Mouse (Mus musculus) cerebellum, adult (tissue): ENCODE results near the gene Gpr135.
"Not testable (repeated sequence)": the region's sequence is repeated elsewhere in the genome, so short reads cannot be mapped to it uniquely, and the experiment has no call there.

Source experiments
- ATAC-seq: cut with Nextera tagmentation; 2 replicates; pipeline ENCODE4 v1.9.2; 2017; ENCODE audit warnings: mild to moderate bottlenecking, moderate library complexity, mixed read lengths; ENCODE audit not compliant: insufficient number of reproducible peaks, low FRiP score, low TSS enrichment

Gpr135 gene

GRCm38 (mm10) chr12:72053851-72054250, 17.1 kb downstream of the Gpr135 start:
- ATAC-seq, result no peak

GRCm38 (mm10) chr12:72053303-72053702, 17.6 kb downstream of the Gpr135 start:
- ATAC-seq, result no peak

GRCm38 (mm10) chr12:72052571-72052970, 18.4 kb downstream of the Gpr135 start:
- no peak for ATAC-seq

- no peak for ATAC-seq
Observed at GRCm38 (mm10) chr12:72050821-72051220, 20.1 kb downstream of the Gpr135 start.

GRCm38 (mm10) chr12:72050156-72050555, 20.8 kb downstream of the Gpr135 start:
- not testable (repeated sequence) for ATAC-seq

- ATAC-seq, result no peak
Observed at GRCm38 (mm10) chr12:72047513-72047912, 23.4 kb downstream of the Gpr135 start.

GRCm38 (mm10) chr12:72041238-72041637, 29.7 kb downstream of the Gpr135 start:
- no peak for ATAC-seq

GRCm38 (mm10) chr12:72039501-72039900, 31.4 kb downstream of the Gpr135 start:
- no peak for ATAC-seq

GRCm38 (mm10) chr12:72038866-72039265, 32.1 kb downstream of the Gpr135 start:
- ATAC-seq, result no peak

GRCm38 (mm10) chr12:72037049-72037448, 33.9 kb downstream of the Gpr135 start:
- no peak for ATAC-seq

GRCm38 (mm10) chr12:72036097-72036661, 34.7 kb downstream of the Gpr135 start:
- ATAC-seq, result no peak

- ATAC-seq, result no peak
Observed at GRCm38 (mm10) chr12:72031794-72032193, 39.1 kb downstream of the Gpr135 start.

GRCm38 (mm10) chr12:72031171-72031570, 39.8 kb downstream of the Gpr135 start:
- no peak for ATAC-seq

GRCm38 (mm10) chr12:72025275-72025795, 45.6 kb downstream of the Gpr135 start:
- no peak for ATAC-seq

GRCm38 (mm10) chr12:72023572-72023971, 47.4 kb downstream of the Gpr135 start:
- ATAC-seq, result no peak

- ATAC-seq, result no peak
Observed at GRCm38 (mm10) chr12:72022790-72023189, 48.1 kb downstream of the Gpr135 start.

GRCm38 (mm10) chr12:72021543-72021942, 49.4 kb downstream of the Gpr135 start:
- ATAC-seq, result no peak

- no peak for ATAC-seq
Observed at GRCm38 (mm10) chr12:72020285-72020684, 50.6 kb downstream of the Gpr135 start.
